Mouse (Mus musculus): ENCODE results near the gene Hcn3. TPM values are rescaled to one million over a fixed set of nuclear protein-coding genes. Genes with fewer than 3 reads are reported as not detected.

Hcn3 gene
- polyA plus RNA-seq, 1 experiment from 2014 or later, result 39.6 TPM

GRCm38 (mm10) chr3:89133063-89133450 is 26.9 kb downstream of the Hcn3 start:
- Histone ChIP-seq H3K9me3 (ENCODE audit: control insufficient read depth, low read length) (no peaks in the 10 kb centered on the region), H3K4me3 (replicated peaks; ENCODE audit: low read length) (no peak overlapping the region), H3K27ac (ENCODE audit: low read length) (no peak overlapping the region), H3K27me3 (replicated peaks; ENCODE audit: control insufficient read depth, insufficient read depth, low read length) (no peaks in the 10 kb centered on the region), H3K4me1 (replicated peaks; ENCODE audit: control insufficient read depth, insufficient read depth, low read length) (peaks cover 11% of the 10 kb centered on the region), H3K9ac (replicated peaks; ENCODE audit: low read depth, low read length) (no peak overlapping the region), H3K36me3 (ENCODE audit: control insufficient read depth, insufficient read depth) (no peaks in the 10 kb centered on the region), H3K4me2 (ENCODE audit: low read length) (no peak overlapping the region)
- 84% methylated on average over 7 of the region's 7 CpGs for WGBS
- no peak for ATAC-seq

GRCm38 (mm10) chr3:89132285-89133062 is 27.5 kb downstream of the Hcn3 start:
- Histone ChIP-seq H3K36me3 (ENCODE audit: control insufficient read depth, insufficient read depth) (no peaks in the 10 kb centered on the region), H3K9me3 (ENCODE audit: control insufficient read depth, low read length) (no peaks in the 10 kb centered on the region), H3K27me3 (replicated peaks; ENCODE audit: control insufficient read depth, insufficient read depth, low read length) (no peaks in the 10 kb centered on the region), H3K9ac (replicated peaks; ENCODE audit: low read depth, low read length) (peak overlapping the region; percentile 40; the same call in 1 of the 2 replicates), H3K4me3 (replicated peaks; ENCODE audit: low read length) (peak overlapping the region; percentile 33), H3K4me2 (ENCODE audit: low read length) (peak overlapping the region; percentile 52), H3K27ac (ENCODE audit: low read length) (no peak overlapping the region), H3K4me1 (replicated peaks; ENCODE audit: control insufficient read depth, insufficient read depth, low read length) (peaks cover 11% of the 10 kb centered on the region)
- WGBS, result 16% methylated on average over 30 of the region's 30 CpGs
- peak; percentile 47; the same call in 1 of the 2 replicates for ATAC-seq

GRCm38 (mm10) chr3:89131816-89132215 is 28.2 kb downstream of the Hcn3 start:
- ATAC-seq, result peak; percentile 6; the same call in 1 of the 2 replicates
- Histone ChIP-seq H3K4me2 (ENCODE audit: low read length) (peak overlapping the region; percentile 52), H3K27me3 (replicated peaks; ENCODE audit: control insufficient read depth, insufficient read depth, low read length) (no peaks in the 10 kb centered on the region), H3K36me3 (ENCODE audit: control insufficient read depth, insufficient read depth) (no peaks in the 10 kb centered on the region), H3K27ac (ENCODE audit: low read length) (no peak overlapping the region), H3K4me3 (replicated peaks; ENCODE audit: low read length) (peak overlapping the region; percentile 33), H3K4me1 (replicated peaks; ENCODE audit: control insufficient read depth, insufficient read depth, low read length) (peaks cover 11% of the 10 kb centered on the region), H3K9me3 (ENCODE audit: control insufficient read depth, low read length) (no peaks in the 10 kb centered on the region), H3K9ac (replicated peaks; ENCODE audit: low read depth, low read length) (no peak overlapping the region)
- 23% methylated on average over 4 of the region's 4 CpGs for WGBS

GRCm38 (mm10) chr3:89129908-89130307 is 30.1 kb downstream of the Hcn3 start:
- no peaks in the 10 kb centered on the region for H3K27me3 ChIP-seq (replicated peaks; ENCODE audit: control insufficient read depth, insufficient read depth, low read length)
- H3K9ac ChIP-seq (replicated peaks; ENCODE audit: low read depth, low read length), result no peak overlapping the region
- no peak overlapping the region for H3K27ac ChIP-seq (ENCODE audit: low read length)
- H3K9me3 ChIP-seq (ENCODE audit: control insufficient read depth, low read length), result no peaks in the 10 kb centered on the region
- H3K36me3 ChIP-seq (ENCODE audit: control insufficient read depth, insufficient read depth), result no peaks in the 10 kb centered on the region
- H3K4me2 ChIP-seq (ENCODE audit: low read length), result no peak overlapping the region
- WGBS, result 94% methylated on average over 3 of the region's 3 CpGs
- H3K4me1 ChIP-seq (replicated peaks; ENCODE audit: control insufficient read depth, insufficient read depth, low read length), result peaks cover 11% of the 10 kb centered on the region
- ATAC-seq, result no peak
- no peak overlapping the region for H3K4me3 ChIP-seq (replicated peaks; ENCODE audit: low read length)

GRCm38 (mm10) chr3:89125981-89126380 is 34.0 kb downstream of the Hcn3 start:
- Histone ChIP-seq H3K4me3 (replicated peaks; ENCODE audit: low read length) (no peak overlapping the region), H3K4me2 (ENCODE audit: low read length) (no peak overlapping the region), H3K9me3 (ENCODE audit: control insufficient read depth, low read length) (no peaks in the 10 kb centered on the region), H3K9ac (replicated peaks; ENCODE audit: low read depth, low read length) (no peak overlapping the region), H3K36me3 (ENCODE audit: control insufficient read depth, insufficient read depth) (no peaks in the 10 kb centered on the region), H3K27ac (ENCODE audit: low read length) (no peak overlapping the region), H3K27me3 (replicated peaks; ENCODE audit: control insufficient read depth, insufficient read depth, low read length) (no peaks in the 10 kb centered on the region), H3K4me1 (replicated peaks; ENCODE audit: control insufficient read depth, insufficient read depth, low read length) (no peaks in the 10 kb centered on the region)
- WGBS, result 88% methylated on average over 3 of the region's 3 CpGs
- ATAC-seq, result no peak

GRCm38 (mm10) chr3:89124241-89124640 is 35.8 kb downstream of the Hcn3 start:
- Histone ChIP-seq H3K27ac (ENCODE audit: low read length) (no peak overlapping the region), H3K36me3 (ENCODE audit: control insufficient read depth, insufficient read depth) (no peaks in the 10 kb centered on the region), H3K4me2 (ENCODE audit: low read length) (no peak overlapping the region), H3K4me3 (replicated peaks; ENCODE audit: low read length) (no peak overlapping the region), H3K9me3 (ENCODE audit: control insufficient read depth, low read length) (no peaks in the 10 kb centered on the region), H3K4me1 (replicated peaks; ENCODE audit: control insufficient read depth, insufficient read depth, low read length) (no peaks in the 10 kb centered on the region), H3K27me3 (replicated peaks; ENCODE audit: control insufficient read depth, insufficient read depth, low read length) (no peaks in the 10 kb centered on the region), H3K9ac (replicated peaks; ENCODE audit: low read depth, low read length) (no peak overlapping the region)
- 73% methylated on average over 3 of the region's 3 CpGs for WGBS
- no peak for ATAC-seq

GRCm38 (mm10) chr3:89123313-89123712 is 36.7 kb downstream of the Hcn3 start:
- ATAC-seq, result no peak
- no peak overlapping the region for H3K27ac ChIP-seq (ENCODE audit: low read length)
- 89% methylated on average over 2 of the region's 2 CpGs for WGBS
- H3K9ac ChIP-seq (replicated peaks; ENCODE audit: low read depth, low read length), result no peak overlapping the region
- no peaks in the 10 kb centered on the region for H3K36me3 ChIP-seq (ENCODE audit: control insufficient read depth, insufficient read depth)
- H3K4me1 ChIP-seq (replicated peaks; ENCODE audit: control insufficient read depth, insufficient read depth, low read length), result no peaks in the 10 kb centered on the region
- H3K27me3 ChIP-seq (replicated peaks; ENCODE audit: control insufficient read depth, insufficient read depth, low read length), result no peaks in the 10 kb centered on the region
- H3K9me3 ChIP-seq (ENCODE audit: control insufficient read depth, low read length), result no peaks in the 10 kb centered on the region
- H3K4me2 ChIP-seq (ENCODE audit: low read length), result no peak overlapping the region
- H3K4me3 ChIP-seq (replicated peaks; ENCODE audit: low read length), result no peak overlapping the region

- 0% methylated on average over 2 of the region's 2 CpGs for WGBS
These were observed 44.5 kb downstream of the Hcn3 start for GRCm38 (mm10) chr3:89115522-89115921.

GRCm38 (mm10) chr3:89113058-89113457 is 46.9 kb downstream of the Hcn3 start:
- Histone ChIP-seq H3K9ac (replicated peaks; ENCODE audit: low read depth, low read length) (no peak overlapping the region), H3K9me3 (ENCODE audit: control insufficient read depth, low read length) (no peaks in the 10 kb centered on the region), H3K27ac (ENCODE audit: low read length) (no peak overlapping the region), H3K4me3 (replicated peaks; ENCODE audit: low read length) (no peak overlapping the region), H3K4me2 (ENCODE audit: low read length) (no peak overlapping the region), H3K27me3 (replicated peaks; ENCODE audit: control insufficient read depth, insufficient read depth, low read length) (no peaks in the 10 kb centered on the region), H3K36me3 (ENCODE audit: control insufficient read depth, insufficient read depth) (no peaks in the 10 kb centered on the region), H3K4me1 (replicated peaks; ENCODE audit: control insufficient read depth, insufficient read depth, low read length) (no peaks in the 10 kb centered on the region)
- no peak for ATAC-seq
- 94% methylated on average over 4 of the region's 4 CpGs for WGBS

More at GRCm38 (mm10) chr3:89115522-89115921, 44.5 kb downstream of the Hcn3 start:
- Histone ChIP-seq H3K27ac (ENCODE audit: low read length) (no peak overlapping the region), H3K9me3 (ENCODE audit: control insufficient read depth, low read length) (no peaks in the 10 kb centered on the region), H3K4me1 (replicated peaks; ENCODE audit: control insufficient read depth, insufficient read depth, low read length) (no peaks in the 10 kb centered on the region), H3K4me2 (ENCODE audit: low read length) (no peak overlapping the region), H3K36me3 (ENCODE audit: control insufficient read depth, insufficient read depth) (no peaks in the 10 kb centered on the region), H3K27me3 (replicated peaks; ENCODE audit: control insufficient read depth, insufficient read depth, low read length) (no peaks in the 10 kb centered on the region), H3K9ac (replicated peaks; ENCODE audit: low read depth, low read length) (no peak overlapping the region), H3K4me3 (replicated peaks; ENCODE audit: low read length) (no peak overlapping the region)
- no peak for ATAC-seq
